Mouse (Mus musculus): Measurements from ENCODE around the gene Chuk. TPM values are rescaled to one million over a fixed set of nuclear protein-coding genes. Genes with fewer than 3 reads are reported as not detected.
A peak's percentile ranks its signal among the peaks of the same experiment; 100 is the strongest.
"Not testable (repeated sequence)": the region's sequence is repeated elsewhere in the genome, so short reads cannot be mapped to it uniquely, and the experiment has no call there.

The Chuk gene
- polyA plus RNA-seq, 1 experiment: 23.7 TPM

DNA sequence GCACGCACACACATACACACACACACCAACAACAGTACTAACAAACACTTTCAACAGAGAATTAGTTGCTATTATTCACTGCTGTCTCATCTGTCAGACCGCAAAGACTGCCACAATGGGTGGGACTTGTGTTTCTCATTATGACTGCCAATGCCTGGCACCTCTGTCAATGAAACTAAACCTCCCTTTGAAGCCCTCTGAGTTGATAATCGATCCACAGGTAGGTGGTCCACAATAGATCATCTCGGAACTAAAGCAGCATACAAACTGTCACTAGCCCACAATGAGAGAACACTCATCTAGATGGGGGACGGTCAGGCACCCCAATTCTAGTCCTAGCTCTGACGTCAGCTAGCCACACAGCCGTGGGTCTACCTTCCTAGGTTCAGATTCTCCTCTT, 13.9 kb upstream of the Chuk start:
- no peaks in the 10 kb centered on the region for H3K4me1 ChIP-seq (ENCODE audit: control insufficient read depth, insufficient read depth, insufficient read length, low read length)
- H3K4me3 ChIP-seq (ENCODE audit: insufficient read depth, low read depth, low read length): no peak overlapping the region

DNA sequence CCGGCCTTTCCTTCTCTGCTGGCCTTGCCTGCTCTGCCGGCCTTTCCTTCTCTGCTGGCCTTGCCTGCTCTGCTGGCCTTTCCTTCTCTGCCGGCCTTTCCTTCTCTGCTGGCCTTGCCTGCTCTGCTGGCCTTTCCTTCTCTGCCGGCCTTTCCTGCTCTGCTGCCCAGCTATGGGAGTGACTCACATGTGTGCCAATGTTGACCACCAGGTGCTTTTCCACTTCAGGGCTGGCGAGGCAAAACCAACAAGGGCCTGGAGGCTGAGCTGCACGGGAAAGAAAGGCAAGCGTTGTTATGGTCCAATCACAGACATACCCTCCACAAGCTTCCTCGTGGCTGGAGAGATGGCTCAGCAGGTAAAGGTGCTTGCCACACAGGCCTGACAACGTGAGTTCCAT, 13.4 kb upstream of the Chuk start:
- not testable (repeated sequence) for H3K27ac ChIP-seq (replicated peaks; ENCODE audit: low read depth, low read length); H3K4me1 ChIP-seq (ENCODE audit: control insufficient read depth, insufficient read depth, insufficient read length, low read length); H3K4me3 ChIP-seq (ENCODE audit: insufficient read depth, low read depth, low read length)

More for the DNA sequence above, 13.9 kb upstream of the Chuk start:
- H3K27ac ChIP-seq (replicated peaks; ENCODE audit: low read depth, low read length): no peak overlapping the region

DNA sequence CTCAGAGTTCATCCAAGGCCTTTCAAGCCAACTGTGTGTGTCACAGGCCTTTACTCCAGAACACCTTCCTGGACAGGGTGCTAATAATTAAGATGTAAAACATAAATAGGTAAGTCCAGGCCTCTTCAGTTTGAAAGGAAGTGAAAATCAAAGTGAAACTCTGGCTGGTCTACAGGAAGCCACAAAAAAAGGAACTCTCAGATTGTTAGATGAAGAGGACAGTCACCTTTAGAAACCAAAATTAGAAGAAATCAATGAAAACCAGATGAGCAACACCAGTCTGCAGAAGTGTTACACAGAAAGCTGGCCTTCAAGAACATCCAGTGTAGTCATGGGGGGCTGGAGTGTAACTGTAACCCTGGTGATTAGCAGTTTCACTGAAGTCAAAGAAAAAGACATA, 10.5 kb upstream of the Chuk start:
- H3K27ac ChIP-seq (replicated peaks; ENCODE audit: low read depth, low read length): no peak overlapping the region
- H3K4me1 ChIP-seq (ENCODE audit: control insufficient read depth, insufficient read depth, insufficient read length, low read length): no peaks in the 10 kb centered on the region
- H3K4me3 ChIP-seq (ENCODE audit: insufficient read depth, low read depth, low read length): no peak overlapping the region

DNA sequence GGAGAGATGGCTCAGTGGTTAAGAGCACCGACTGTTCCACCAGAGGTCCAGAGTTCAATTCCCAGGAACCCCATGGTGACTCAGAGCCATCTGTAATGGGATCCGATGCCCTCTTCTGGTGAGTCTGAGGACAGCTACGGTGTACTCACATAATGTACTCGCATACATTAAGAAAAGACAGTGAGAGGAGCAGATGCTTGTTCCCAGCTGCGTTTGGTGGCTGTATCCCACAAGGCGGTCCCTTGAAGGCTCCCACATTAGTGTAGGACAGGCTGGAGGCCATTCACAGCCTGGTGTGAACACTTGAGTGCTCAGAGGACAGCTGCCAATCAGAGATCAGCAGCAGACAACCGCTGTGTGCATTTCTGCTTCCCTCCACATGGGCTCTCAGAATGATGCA, 4.4 kb upstream of the Chuk start:
- H3K27ac ChIP-seq (replicated peaks; ENCODE audit: low read depth, low read length): no peak overlapping the region
- peaks cover 3% of the 10 kb centered on the region; the same call in 1 of the 2 replicates for H3K4me1 ChIP-seq (ENCODE audit: control insufficient read depth, insufficient read depth, insufficient read length, low read length)
- no peak overlapping the region for H3K4me3 ChIP-seq (ENCODE audit: insufficient read depth, low read depth, low read length)

DNA sequence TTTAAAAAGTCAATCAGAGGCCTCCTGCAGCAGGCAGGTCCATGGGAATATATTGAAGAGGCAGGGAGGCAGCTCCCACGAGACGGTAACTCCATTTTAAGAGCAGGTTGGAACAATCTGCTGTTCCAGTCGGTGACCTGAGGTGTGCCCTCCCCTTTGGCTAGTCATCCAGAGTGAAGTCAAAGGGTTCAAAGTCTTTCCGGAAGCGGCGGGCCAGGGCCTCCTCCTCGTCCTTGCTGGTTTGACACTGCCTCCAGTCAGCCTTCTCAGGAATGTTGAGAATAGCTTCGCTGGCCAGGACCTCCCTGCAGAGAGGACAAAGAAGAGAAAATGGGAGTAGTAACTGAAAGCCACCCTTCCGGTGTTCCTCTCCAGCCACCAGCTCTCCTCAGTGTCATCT, 3.1 kb upstream of the Chuk start:
- Histone ChIP-seq H3K4me3 (ENCODE audit: insufficient read depth, low read depth, low read length) (no peak overlapping the region), H3K27ac (replicated peaks; ENCODE audit: low read depth, low read length) (no peak overlapping the region), H3K4me1 (ENCODE audit: control insufficient read depth, insufficient read depth, insufficient read length, low read length) (peaks cover 5% of the 10 kb centered on the region; the same call in 1 of the 2 replicates)

DNA sequence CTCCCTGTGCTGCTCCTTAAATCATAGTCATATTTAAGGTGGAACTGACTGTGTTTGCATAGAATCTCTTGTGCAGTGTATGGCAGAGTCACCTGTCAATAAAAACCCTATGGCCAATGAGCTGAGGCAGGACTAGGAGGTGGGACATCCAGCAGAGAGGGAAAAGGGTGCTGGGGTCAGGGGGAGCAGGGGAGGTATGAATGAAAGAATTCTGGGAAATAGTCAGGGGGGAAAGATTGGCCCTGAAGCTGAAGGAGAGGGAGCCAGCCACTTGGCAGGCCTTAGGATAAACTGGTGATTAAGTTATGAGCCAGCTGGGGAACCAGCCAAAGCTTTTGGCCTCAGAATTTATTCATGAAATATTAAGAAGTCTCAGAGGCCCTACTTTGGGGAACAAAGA, 1.7 kb upstream of the Chuk start:
- H3K4me1 ChIP-seq (ENCODE audit: control insufficient read depth, insufficient read depth, insufficient read length, low read length): peaks cover 5% of the 10 kb centered on the region; the same call in 1 of the 2 replicates
- H3K27ac ChIP-seq (replicated peaks; ENCODE audit: low read depth, low read length): no peak overlapping the region
- H3K4me3 ChIP-seq (ENCODE audit: insufficient read depth, low read depth, low read length): no peak overlapping the region

DNA sequence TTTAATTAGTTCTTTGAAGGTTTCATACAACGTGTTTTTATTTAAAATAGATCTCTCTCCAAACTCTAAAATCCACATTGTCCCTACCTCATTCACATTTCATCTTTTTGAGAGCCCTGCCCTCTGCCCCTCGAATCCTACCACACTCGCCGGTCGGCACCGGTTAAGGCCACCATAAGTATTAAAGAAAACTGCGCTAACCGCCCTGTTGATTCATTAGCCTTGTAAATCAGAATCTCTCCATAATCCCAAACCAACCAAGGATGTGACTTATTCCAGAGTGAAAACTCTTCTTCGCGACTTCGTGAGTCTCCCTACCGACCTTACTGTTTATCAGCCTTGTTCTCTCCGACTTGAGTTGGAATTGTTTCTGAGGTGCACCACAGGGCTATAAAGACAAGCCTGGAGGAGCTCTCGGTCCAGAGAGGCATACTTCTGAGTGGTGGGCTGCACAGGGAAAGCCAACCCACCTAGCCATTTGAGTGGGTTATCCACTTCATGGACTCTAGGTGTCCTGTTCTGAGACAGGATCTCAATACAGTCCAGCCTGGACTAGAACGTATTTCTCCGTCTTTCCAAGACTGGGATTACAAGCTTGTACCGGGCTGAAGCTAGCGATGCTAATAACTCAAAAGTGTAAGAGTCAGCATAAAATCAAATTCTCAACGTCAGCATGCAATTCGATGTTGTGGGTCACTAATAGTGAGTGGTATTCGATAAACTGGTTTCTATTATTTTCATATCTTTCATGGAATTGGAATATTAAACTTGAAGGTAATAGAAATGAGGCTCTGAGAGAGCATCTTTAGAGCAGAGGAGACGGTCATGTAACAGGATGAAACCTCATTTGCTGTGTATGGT, 611 bp upstream of the Chuk start:
- Histone ChIP-seq H3K4me3 (ENCODE audit: insufficient read depth, low read depth, low read length) (peak overlapping the region; percentile 58), H3K27ac (replicated peaks; ENCODE audit: low read depth, low read length) (peak overlapping the region; percentile 14; the same call in 1 of the 2 replicates), H3K4me1 (ENCODE audit: control insufficient read depth, insufficient read depth, insufficient read length, low read length) (peaks cover 5% of the 10 kb centered on the region; the same call in 1 of the 2 replicates)

DNA sequence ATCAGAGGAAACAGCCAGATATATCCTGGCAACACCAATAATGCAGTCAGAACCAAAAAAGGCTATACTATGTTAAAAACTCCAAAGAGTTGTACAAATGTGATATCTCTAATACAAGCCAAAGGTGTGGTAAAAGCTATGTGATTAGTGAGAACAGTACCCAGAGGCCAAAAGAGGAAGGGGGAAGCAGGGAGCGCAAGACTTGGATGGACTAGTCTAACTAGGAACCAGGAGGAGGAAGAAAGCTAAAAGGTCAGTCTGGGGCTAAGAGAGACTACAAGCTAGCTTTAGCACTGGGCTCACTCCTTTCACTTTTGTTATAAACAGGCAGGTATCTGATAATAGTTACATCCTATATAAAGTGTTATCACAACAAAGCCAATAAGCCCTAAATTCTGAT, 2.9 kb downstream of the Chuk start:
- no peak overlapping the region for H3K4me3 ChIP-seq (ENCODE audit: insufficient read depth, low read depth, low read length)
- peaks cover 5% of the 10 kb centered on the region; the same call in 1 of the 2 replicates for H3K4me1 ChIP-seq (ENCODE audit: control insufficient read depth, insufficient read depth, insufficient read length, low read length)
- H3K27ac ChIP-seq (replicated peaks; ENCODE audit: low read depth, low read length): no peak overlapping the region

DNA sequence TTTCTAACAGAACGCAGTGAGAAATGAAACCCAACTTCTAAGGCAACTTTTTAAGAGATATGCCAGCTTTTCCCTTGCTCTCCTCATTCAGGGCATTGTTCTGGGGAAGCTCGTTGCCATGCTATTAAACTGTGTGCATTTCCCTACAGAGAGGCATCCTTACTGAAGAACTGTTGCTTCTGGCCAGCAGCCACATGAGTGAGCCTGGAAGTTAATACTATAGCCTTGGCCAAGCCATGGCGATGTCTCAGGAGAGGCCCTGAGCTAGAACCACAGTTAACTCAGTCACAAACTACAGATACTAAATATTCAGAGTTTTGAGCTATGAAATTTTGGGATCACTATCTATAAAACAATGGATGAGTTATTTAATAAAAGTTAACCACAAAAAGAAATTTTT, 4.3 kb downstream of the Chuk start:
- H3K4me1 ChIP-seq (ENCODE audit: control insufficient read depth, insufficient read depth, insufficient read length, low read length): peaks cover 4% of the 10 kb centered on the region; the same call in 1 of the 2 replicates
- H3K27ac ChIP-seq (replicated peaks; ENCODE audit: low read depth, low read length): no peak overlapping the region
- H3K4me3 ChIP-seq (ENCODE audit: insufficient read depth, low read depth, low read length): no peak overlapping the region

DNA sequence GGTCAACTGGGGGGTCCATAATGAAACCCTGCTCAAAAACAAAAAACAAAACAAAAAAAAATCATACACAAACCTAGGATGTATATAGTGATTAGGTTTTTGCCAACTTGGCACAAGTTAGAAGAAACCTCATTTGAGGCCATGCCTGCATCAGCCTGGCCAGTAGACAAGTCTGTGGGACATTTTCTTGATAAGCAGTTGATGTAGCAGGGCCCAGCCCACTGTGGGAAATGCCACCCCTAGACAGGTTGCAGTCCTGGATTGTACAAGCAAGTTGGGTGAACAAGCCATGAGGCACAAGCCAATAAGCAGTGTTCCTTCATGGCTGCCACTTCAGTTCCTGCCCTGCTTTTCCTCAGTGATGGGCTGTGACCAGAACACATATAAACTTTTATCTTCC, 6.4 kb downstream of the Chuk start:
- Histone ChIP-seq H3K4me3 (ENCODE audit: insufficient read depth, low read depth, low read length) (no peak overlapping the region), H3K4me1 (ENCODE audit: control insufficient read depth, insufficient read depth, insufficient read length, low read length) (peaks cover 2% of the 10 kb centered on the region; the same call in 1 of the 2 replicates), H3K27ac (replicated peaks; ENCODE audit: low read depth, low read length) (no peak overlapping the region)

DNA sequence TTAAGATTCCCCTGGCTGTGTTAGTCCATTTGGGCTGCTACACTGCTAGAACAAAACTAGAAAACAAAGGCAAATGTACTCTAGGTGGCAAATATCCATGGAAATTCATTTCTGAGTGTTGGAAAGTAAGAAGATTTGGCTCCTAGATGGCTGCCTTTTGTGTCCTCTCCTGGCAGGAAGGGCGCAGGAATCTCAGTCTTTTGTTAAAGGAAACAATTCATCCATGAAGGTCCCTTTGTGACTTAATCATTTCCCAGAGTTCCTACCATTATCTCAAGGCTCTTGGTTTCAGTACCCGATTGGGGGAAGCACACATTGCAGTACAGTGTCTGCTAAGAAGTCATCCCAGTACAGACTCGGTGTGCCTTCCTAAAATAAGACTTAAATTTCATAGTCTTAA, 21.0 kb downstream of the Chuk start:
- Histone ChIP-seq H3K27ac (replicated peaks; ENCODE audit: low read depth, low read length) (no peak overlapping the region), H3K4me3 (ENCODE audit: insufficient read depth, low read depth, low read length) (no peak overlapping the region), H3K4me1 (ENCODE audit: control insufficient read depth, insufficient read depth, insufficient read length, low read length) (no peaks in the 10 kb centered on the region)

DNA sequence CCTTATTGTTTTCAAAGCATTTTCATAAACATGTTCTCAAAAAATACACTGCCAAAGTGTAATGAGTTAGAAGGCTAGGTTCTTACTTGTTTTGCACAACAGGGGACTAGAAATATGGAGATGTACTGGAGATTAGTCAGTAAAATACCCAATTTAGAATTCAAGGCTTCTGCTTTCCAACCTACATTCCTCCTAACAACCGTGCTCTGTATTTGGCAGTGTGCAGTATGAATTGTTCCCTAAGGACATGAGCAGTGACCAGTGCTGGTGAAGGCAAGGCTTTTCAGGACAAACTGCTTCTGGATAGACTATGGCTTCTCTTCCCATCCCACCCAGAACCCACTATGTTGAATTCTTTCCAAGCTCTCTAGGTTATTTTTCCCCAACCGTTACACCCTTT, 26.4 kb downstream of the Chuk start:
- H3K4me1 ChIP-seq (ENCODE audit: control insufficient read depth, insufficient read depth, insufficient read length, low read length): no peaks in the 10 kb centered on the region
- no peak overlapping the region for H3K4me3 ChIP-seq (ENCODE audit: insufficient read depth, low read depth, low read length)
- no peak overlapping the region for H3K27ac ChIP-seq (replicated peaks; ENCODE audit: low read depth, low read length)

DNA sequence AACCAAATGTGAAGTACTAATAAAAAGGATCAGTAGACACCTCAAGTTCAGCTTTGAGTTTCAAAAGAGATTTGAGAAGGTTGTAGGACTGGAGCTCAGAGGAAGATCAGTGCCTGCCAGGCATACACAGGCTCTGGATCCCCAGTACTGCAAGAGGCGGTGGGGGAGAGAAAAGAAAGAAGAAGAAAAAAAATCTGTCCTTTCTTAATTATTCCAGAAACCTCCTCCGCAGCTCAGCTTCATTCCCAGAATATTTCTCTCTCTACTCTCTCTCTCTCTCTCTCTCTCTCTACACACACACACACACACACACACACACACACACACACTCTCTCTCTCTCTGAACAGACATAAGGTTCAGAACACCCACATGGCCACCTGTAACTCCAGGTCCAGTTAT, 27.3 kb downstream of the Chuk start:
- Histone ChIP-seq H3K27ac (replicated peaks; ENCODE audit: low read depth, low read length) (no peak overlapping the region), H3K4me1 (ENCODE audit: control insufficient read depth, insufficient read depth, insufficient read length, low read length) (no peaks in the 10 kb centered on the region), H3K4me3 (ENCODE audit: insufficient read depth, low read depth, low read length) (no peak overlapping the region)

DNA sequence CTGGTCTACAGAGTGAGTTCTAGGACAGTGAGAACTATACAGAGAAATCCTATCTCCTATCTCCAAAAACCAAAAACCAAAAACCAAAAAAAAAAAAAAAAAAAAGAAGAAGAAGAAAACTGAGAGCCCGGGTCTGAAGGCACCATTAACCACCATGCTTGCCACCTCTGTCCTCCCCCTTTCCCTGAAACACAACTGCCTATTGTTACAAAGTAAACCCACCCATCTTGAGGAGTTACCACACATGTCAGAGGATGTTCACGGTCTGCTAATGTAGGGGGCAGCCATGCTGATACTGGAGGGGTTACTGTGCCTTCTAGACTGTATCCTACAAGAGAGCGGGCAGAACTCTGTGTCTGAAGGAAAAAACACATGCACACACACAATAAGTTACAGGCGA, 30.3 kb downstream of the Chuk start:
- Histone ChIP-seq H3K27ac (replicated peaks; ENCODE audit: low read depth, low read length) (no peak overlapping the region), H3K4me3 (ENCODE audit: insufficient read depth, low read depth, low read length) (no peak overlapping the region), H3K4me1 (ENCODE audit: control insufficient read depth, insufficient read depth, insufficient read length, low read length) (no peaks in the 10 kb centered on the region)

DNA sequence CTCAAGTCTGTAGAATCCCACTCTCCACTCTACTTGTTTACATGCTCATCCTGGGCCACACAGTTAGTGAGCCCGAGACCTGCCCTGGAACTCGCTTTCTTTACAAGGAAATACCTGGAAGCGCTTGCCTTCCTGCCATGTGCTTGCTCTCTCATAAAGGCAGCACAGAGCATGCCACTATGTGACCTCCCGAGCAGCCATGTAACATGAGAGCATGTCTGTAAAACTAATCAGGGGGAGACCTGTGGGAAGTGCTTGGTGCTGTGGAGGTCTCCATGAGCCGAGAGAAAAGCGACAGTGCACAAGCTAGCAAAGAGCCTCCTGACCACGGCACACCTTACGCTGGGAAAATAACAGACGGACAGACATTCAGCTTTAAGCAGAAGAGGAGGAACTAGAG, 30.8 kb downstream of the Chuk start:
- Histone ChIP-seq H3K4me1 (ENCODE audit: control insufficient read depth, insufficient read depth, insufficient read length, low read length) (no peaks in the 10 kb centered on the region), H3K27ac (replicated peaks; ENCODE audit: low read depth, low read length) (no peak overlapping the region), H3K4me3 (ENCODE audit: insufficient read depth, low read depth, low read length) (no peak overlapping the region)

DNA sequence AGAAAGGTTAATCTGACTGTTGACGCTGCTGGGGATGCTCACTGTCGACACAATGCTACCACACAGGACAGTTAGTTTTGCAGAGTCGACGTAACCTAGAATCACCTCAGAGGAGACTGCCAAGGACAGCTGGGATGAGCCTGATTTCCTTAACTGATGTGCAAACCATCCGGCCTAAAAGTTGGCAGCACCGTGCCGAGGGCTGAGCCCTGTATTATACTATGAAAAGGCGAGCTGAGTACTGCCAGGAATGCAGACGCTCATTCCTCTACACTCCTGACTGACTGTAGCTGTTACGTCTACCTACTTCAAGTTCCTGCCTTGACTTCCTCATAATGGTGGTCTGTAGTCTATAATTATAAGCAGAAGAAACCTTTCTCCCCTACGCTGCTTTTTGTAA, 32.3 kb downstream of the Chuk start:
- Histone ChIP-seq H3K27ac (replicated peaks; ENCODE audit: low read depth, low read length) (no peak overlapping the region), H3K4me1 (ENCODE audit: control insufficient read depth, insufficient read depth, insufficient read length, low read length) (no peaks in the 10 kb centered on the region), H3K4me3 (ENCODE audit: insufficient read depth, low read depth, low read length) (no peak overlapping the region)
